In the genomic region with DNA sequence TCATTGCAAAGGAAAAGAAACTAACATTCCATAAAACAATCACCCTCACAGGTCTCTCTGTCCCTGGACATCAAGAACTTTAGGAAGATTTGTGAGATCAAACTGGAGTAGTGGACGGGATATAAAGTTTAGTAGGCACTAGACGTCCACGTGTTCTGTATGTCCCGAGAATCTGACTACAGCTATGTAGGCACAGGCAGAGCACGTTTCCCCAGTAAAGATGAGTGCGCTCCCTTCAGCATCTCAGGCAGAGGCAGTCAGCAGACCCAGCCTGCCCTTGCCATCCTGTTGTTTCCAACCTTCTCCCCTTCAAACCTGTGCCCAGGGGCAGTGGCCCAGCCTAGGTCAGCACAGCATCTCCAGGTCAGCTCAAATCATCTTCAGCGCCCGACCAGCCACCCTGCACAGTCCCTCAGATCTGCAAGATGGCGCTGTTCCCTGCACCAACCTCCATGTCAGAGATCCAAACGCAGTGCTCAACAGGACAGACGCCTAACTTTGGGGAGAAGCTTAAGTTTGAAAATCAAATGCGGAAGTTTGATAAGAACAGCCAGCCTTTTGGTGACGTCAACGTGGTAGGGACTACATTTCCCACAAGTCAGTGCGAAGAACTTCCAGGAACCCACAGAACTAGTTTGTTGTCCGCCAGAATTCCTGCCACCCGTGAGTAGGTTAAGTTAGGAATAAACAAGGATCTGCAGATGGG, we compare ENCODE assay signal across 8 mouse cellular contexts. TPM values are rescaled to one million over a fixed set of nuclear protein-coding genes. Genes with fewer than 3 reads are reported as not detected.
A peak's percentile ranks its signal among the peaks of the same experiment; 100 is the strongest.
DNase-seq lines count a peak whose midpoint lies in the region; ATAC-seq lines count a peak whose summit lies in the region.

A gene (minus strand): TSS at position 552 of the 706 bp plus-strand sequence.

- H3K9ac ChIP-seq in hindbrain, embryonic 14.5 days: peak within 1 kb of the TSS; percentile 54

- no peak within 1 kb of the TSS for H3K27ac ChIP-seq in hindbrain, embryonic 14.5 days

- peak within 1 kb of the TSS; percentile 41 for H3K4me3 ChIP-seq in hindbrain, embryonic 14.5 days (replicated peaks; ENCODE audit: low read length)

- DNase-seq in R1 (ENCODE audit: low read depth, low spot score): peak; percentile 92
- DNase-seq in cerebellum, postnatal 25 days: peak; percentile 74 to 79
- DNase-seq in frontal cortex, postnatal 25 days (ENCODE audit: low spot score in 2 of 2): peak; percentile 42 to 57
- peak; percentile 84 for DNase-seq in hindbrain, embryonic 14.5 days (ENCODE audit: low spot score)
- DNase-seq in layer of hippocampus, postnatal 36 days: peak; percentile 75 to 77
- DNase-seq in lung, postnatal 36 days: peak; percentile 97
- DNase-seq in retina, postnatal 1 day: peak; percentile 91
- peak; percentile 66 to 80 for DNase-seq in urinary bladder, adult 18-20 months (ENCODE audit: low spot score in 2 of 2)

- 0 out of 2 replicates have a peak, but pooled peaks cover 6% of the 10 kb centered on the region for H3K9me3 ChIP-seq in hindbrain, embryonic 14.5 days (ENCODE audit: control insufficient read depth, low read length)

- H3K27me3 ChIP-seq in hindbrain, embryonic 14.5 days (ENCODE audit: control insufficient read depth, insufficient read depth, low read length): no peaks in the 10 kb centered on the region

- WGBS in hindbrain, embryonic 14.5 days: 18% methylated on average over 17 of the region's 17 CpGs

- H3K36me3 ChIP-seq in hindbrain, embryonic 14.5 days (replicated peaks; ENCODE audit: control insufficient read depth, insufficient read depth): no peaks in the 10 kb centered on the region

- H3K4me2 ChIP-seq in hindbrain, embryonic 14.5 days (replicated peaks): peak within 1 kb of the TSS; percentile 72

- peak; percentile 92 for ATAC-seq in hindbrain, embryonic 14.5 days (ENCODE audit: low FRiP score)

- no peaks in the 10 kb centered on the region for H3K4me1 ChIP-seq in hindbrain, embryonic 14.5 days (replicated peaks; ENCODE audit: control insufficient read depth, insufficient read depth, low read length)

RNA-seq across cellular contexts. Expression of the gene that starts here (rescaled TPM):
- 1.9 and 2.3 TPM in 2 replicates for polyA plus RNA-seq in hindbrain, embryonic 14.5 days (2014; fragmentation: Nextera tagmentation; extraction: Ambion mirVana)
- total RNA-seq in layer of hippocampus, postnatal 36 days (2021): 1 to 10 TPM; 3.0 to 3.3 TPM
